Mouse (Mus musculus): ENCODE measurements around the gene Srpk2. TPM values are rescaled to one million over a fixed set of nuclear protein-coding genes. Genes with fewer than 3 reads are reported as not detected.

The Srpk2 gene
- total RNA-seq, 2 experiments from 2014 or later = 179 to 201 TPM

- Histone ChIP-seq H3K4me3 (no peak overlapping the region), H3K27ac (peak overlapping the region; percentile 77)
- DNase-seq (ENCODE audit: extremely low spot score in 1 of 2, low spot score in 2 of 2) = no peak
- intact Hi-C loops (cut with DNase I) = no loop called here
- no peak for TF ChIP-seq CTCF (IDR thresholded peaks at IDR 0.05)
These were observed 152.8 kb downstream of the Srpk2 start for GRCm38 (mm10) chr5:23531541-23532096.

- intact Hi-C loops (cut with DNase I) = no loop called here
- Histone ChIP-seq H3K27ac (peak overlapping the region; percentile 77), H3K4me3 (no peak overlapping the region)
- TF ChIP-seq CTCF (IDR thresholded peaks at IDR 0.05) = no peak
- DNase-seq (ENCODE audit: extremely low spot score in 1 of 2, low spot score in 2 of 2) = no peak
These were observed 153.3 kb downstream of the Srpk2 start for GRCm38 (mm10) chr5:23531100-23531499.

- H3K27ac ChIP-seq = no peak overlapping the region; the same call in 1 of the 2 replicates
- intact Hi-C loops (cut with DNase I) = no loop called here
- no peak for DNase-seq (ENCODE audit: extremely low spot score in 1 of 2, low spot score in 2 of 2)
- no peak for TF ChIP-seq CTCF (IDR thresholded peaks at IDR 0.05)
- H3K4me3 ChIP-seq = no peak overlapping the region
These were observed 159.8 kb downstream of the Srpk2 start for GRCm38 (mm10) chr5:23524621-23525020.

- intact Hi-C loops (cut with DNase I) = no loop called here
- no peak overlapping the region for H3K4me3 ChIP-seq
These were observed 160.5 kb downstream of the Srpk2 start for GRCm38 (mm10) chr5:23523936-23524335.

GRCm38 (mm10) chr5:23521645-23522044, 162.8 kb downstream of the Srpk2 start:
- intact Hi-C loops (cut with DNase I) = no loop called here

More at GRCm38 (mm10) chr5:23523936-23524335, 160.5 kb downstream of the Srpk2 start:
- no peak for TF ChIP-seq CTCF (IDR thresholded peaks at IDR 0.05)
- no peak overlapping the region for H3K27ac ChIP-seq
- DNase-seq (ENCODE audit: extremely low spot score in 1 of 2, low spot score in 2 of 2) = no peak

GRCm38 (mm10) chr5:23519679-23520078, 164.7 kb downstream of the Srpk2 start:
- intact Hi-C loops (cut with DNase I) = loop anchor here (5.0 kb wide), 1 partner anchor 98 kb away; no protein-coding TSS in a partner anchor
- no peak for TF ChIP-seq CTCF (IDR thresholded peaks at IDR 0.05)
- no peak overlapping the region for H3K4me3 ChIP-seq
- no peak for DNase-seq (ENCODE audit: extremely low spot score in 1 of 2, low spot score in 2 of 2)
- H3K27ac ChIP-seq = no peak overlapping the region

More at GRCm38 (mm10) chr5:23521645-23522044, 162.8 kb downstream of the Srpk2 start:
- no peak overlapping the region for H3K27ac ChIP-seq
- TF ChIP-seq CTCF (IDR thresholded peaks at IDR 0.05) = no peak
- no peak overlapping the region for H3K4me3 ChIP-seq
- no peak for DNase-seq (ENCODE audit: extremely low spot score in 1 of 2, low spot score in 2 of 2)

- peak overlapping the region; percentile 77; the same call in 1 of the 2 replicates for H3K27ac ChIP-seq
- no peak overlapping the region for H3K4me3 ChIP-seq
- TF ChIP-seq CTCF (IDR thresholded peaks at IDR 0.05) = no peak
- no peak for DNase-seq (ENCODE audit: extremely low spot score in 1 of 2, low spot score in 2 of 2)
- intact Hi-C loops (cut with DNase I) = loop anchor here (5.0 kb wide), 1 partner anchor 99 kb away; no protein-coding TSS in a partner anchor
These were observed 165.7 kb downstream of the Srpk2 start for GRCm38 (mm10) chr5:23518673-23519072.

GRCm38 (mm10) chr5:23517839-23518238, 166.6 kb downstream of the Srpk2 start:
- Histone ChIP-seq H3K27ac (peak overlapping the region; percentile 77), H3K4me3 (no peak overlapping the region)
- TF ChIP-seq CTCF (IDR thresholded peaks at IDR 0.05) = no peak
- intact Hi-C loops (cut with DNase I) = loop anchor here (5.0 kb wide), 1 partner anchor 99 kb away; no protein-coding TSS in a partner anchor
- DNase-seq (ENCODE audit: extremely low spot score in 1 of 2, low spot score in 2 of 2) = peak; percentile 36 to 56

GRCm38 (mm10) chr5:23516962-23517361, 167.5 kb downstream of the Srpk2 start:
- no peak overlapping the region for H3K4me3 ChIP-seq
- TF ChIP-seq CTCF (IDR thresholded peaks at IDR 0.05) = no peak
- no peak for DNase-seq (ENCODE audit: extremely low spot score in 1 of 2, low spot score in 2 of 2)
- H3K27ac ChIP-seq = peak overlapping the region; percentile 48
- intact Hi-C loops (cut with DNase I) = loop anchor here (5.0 kb wide), 1 partner anchor 100 kb away; no protein-coding TSS in a partner anchor

GRCm38 (mm10) chr5:23515038-23515437, 169.4 kb downstream of the Srpk2 start:
- no peak for TF ChIP-seq CTCF (IDR thresholded peaks at IDR 0.05)
- intact Hi-C loops (cut with DNase I) = loop anchor here (5.0 kb wide), 1 partner anchor 102 kb away; no protein-coding TSS in a partner anchor
- DNase-seq (ENCODE audit: extremely low spot score in 1 of 2, low spot score in 2 of 2) = no peak
- H3K27ac ChIP-seq = no peak overlapping the region
- H3K4me3 ChIP-seq = no peak overlapping the region

GRCm38 (mm10) chr5:23513468-23513867, 170.9 kb downstream of the Srpk2 start:
- H3K4me3 ChIP-seq = no peak overlapping the region
- intact Hi-C loops (cut with DNase I) = loop anchor here (5.0 kb wide), 1 partner anchor 154 kb away; no protein-coding TSS in a partner anchor
- H3K27ac ChIP-seq = no peak overlapping the region
- no peak for DNase-seq (ENCODE audit: extremely low spot score in 1 of 2, low spot score in 2 of 2)
- no peak for TF ChIP-seq CTCF (IDR thresholded peaks at IDR 0.05)

- Histone ChIP-seq H3K27ac (no peak overlapping the region), H3K4me3 (no peak overlapping the region)
- DNase-seq (ENCODE audit: extremely low spot score in 1 of 2, low spot score in 2 of 2) = no peak
- intact Hi-C loops (cut with DNase I) = loop anchor here (5.0 kb wide), 1 partner anchor 155 kb away; no protein-coding TSS in a partner anchor
- TF ChIP-seq CTCF (IDR thresholded peaks at IDR 0.05) = no peak
These were observed 171.9 kb downstream of the Srpk2 start for GRCm38 (mm10) chr5:23512556-23512955.

- H3K4me3 ChIP-seq = no peak overlapping the region
- intact Hi-C loops (cut with DNase I) = loop anchor here (5.0 kb wide), 1 partner anchor 156 kb away; no protein-coding TSS in a partner anchor
These were observed 173.0 kb downstream of the Srpk2 start for GRCm38 (mm10) chr5:23511456-23511855.

More at GRCm38 (mm10) chr5:23511456-23511855, 173.0 kb downstream of the Srpk2 start:
- H3K27ac ChIP-seq = no peak overlapping the region
- TF ChIP-seq CTCF (IDR thresholded peaks at IDR 0.05) = no peak
- no peak for DNase-seq (ENCODE audit: extremely low spot score in 1 of 2, low spot score in 2 of 2)

Data from left cerebral cortex, adult 2 months (tissue).